Comparison of ENCODE assay signal across 21 mouse cellular contexts in genomic region chr19:32611386-32612092, GRCm38 (mm10).
"Had no signal": no experiment of that assay in that cellular context is flagged by ENCODE, and none has a peak within 500 bp of the region (broad histone marks: within the 10 kb centered on the region; RNA-seq: fewer than 3 reads in every experiment).

No protein-coding gene starts in this region.

- H3K9ac ChIP-seq: forebrain, postnatal 0 days; heart, embryonic 12.5 days; hindbrain, embryonic 13.5 days; hindbrain, embryonic 15.5 days; kidney, embryonic 15.5 days; limb, embryonic 12.5 days; liver, embryonic 12.5 days had no signal

- H3K36me3 ChIP-seq: heart, embryonic 10.5 days; heart, embryonic 12.5 days; hindbrain, embryonic 13.5 days; hindbrain, embryonic 15.5 days; kidney, embryonic 15.5 days; limb, embryonic 12.5 days; liver, embryonic 12.5 days had no signal

- DNase-seq: forebrain, postnatal 0 days; gastrocnemius, postnatal 14 days; gastrocnemius, postnatal 36 days; heart, adult 18-20 months; heart, postnatal 10 days; kidney, adult 2 months; kidney, adult 9 months; kidney, postnatal 14 days; kidney, postnatal 36 days; layer of hippocampus, adult 9-11 months; layer of hippocampus, postnatal 36 days; left cerebral cortex, postnatal 4 days had no signal

- H3K27me3 ChIP-seq: heart, embryonic 12.5 days; hindbrain, embryonic 13.5 days; hindbrain, embryonic 15.5 days; kidney, embryonic 15.5 days; limb, embryonic 12.5 days; liver, embryonic 12.5 days had no signal

- H3K27ac ChIP-seq: heart, embryonic 10.5 days; hindbrain, embryonic 13.5 days; hindbrain, embryonic 15.5 days; hindbrain, postnatal 0 days; kidney, embryonic 15.5 days; kidney, postnatal 0 days; limb, embryonic 12.5 days; liver, embryonic 12.5 days had no signal

- H3K4me2 ChIP-seq: heart, embryonic 12.5 days; hindbrain, embryonic 13.5 days; hindbrain, embryonic 15.5 days; kidney, embryonic 15.5 days; limb, embryonic 12.5 days; liver, embryonic 12.5 days had no signal

- H3K4me1 ChIP-seq: heart, embryonic 10.5 days; hindbrain, embryonic 13.5 days; hindbrain, embryonic 15.5 days; kidney, embryonic 15.5 days; liver, embryonic 12.5 days had no signal

- H3K9me3 ChIP-seq: heart, embryonic 10.5 days; heart, embryonic 12.5 days; hindbrain, embryonic 13.5 days; hindbrain, embryonic 15.5 days; kidney, embryonic 15.5 days; limb, embryonic 12.5 days; liver, embryonic 12.5 days had no signal

- ATAC-seq: forebrain, postnatal 0 days; hindbrain, postnatal 0 days; liver, embryonic 12.5 days had no signal

- H3K4me3 ChIP-seq: heart, embryonic 10.5 days; heart, embryonic 12.5 days; hindbrain, embryonic 13.5 days; hindbrain, embryonic 15.5 days; kidney, embryonic 15.5 days; limb, embryonic 12.5 days; liver, embryonic 12.5 days had no signal
